Mouse (Mus musculus) brain, embryonic 14.5 days (tissue): ENCODE results near the gene Glrx5.

ENCODE experiments used
- CTCF ChIP-seq: fragments of 200-500 bp; IDR thresholded peaks from 2 replicates; pipeline ENCODE4 v1.5.1; 2012; ENCODE audit warnings: inconsistent platforms, mild to moderate bottlenecking, moderate library complexity, borderline replicate concordance; ENCODE audit not compliant: insufficient read depth, insufficient read length; ENCODE audit errors: extremely low read depth
- POLR2A ChIP-seq: fragments of 200-500 bp; IDR thresholded peaks from 2 replicates; pipeline ENCODE4 v1.6.1; 2012; ENCODE audit warnings: mild to moderate bottlenecking, inconsistent platforms, borderline replicate concordance; ENCODE audit not compliant: poor library complexity, insufficient read depth, insufficient read length, severe bottlenecking; ENCODE audit errors: extremely low read depth

- TF ChIP-seq POLR2A (no peak), CTCF (no peak)
Observed at GRCm38 (mm10) chr12:105060006-105060405, 27.5 kb downstream of the Glrx5 start.
